Mouse (Mus musculus) heart, embryonic 12.5 days (tissue): Measurements from ENCODE around the gene Nfkbia. TPM values are rescaled to one million over a fixed set of nuclear protein-coding genes. Genes with fewer than 3 reads are reported as not detected.

ENCODE experiments used
- ATAC-seq: fragments of 200-750 bp; cut with Nextera tagmentation; 2 replicates; pipeline ENCODE4 v1.8.0; 2017; ENCODE audit warnings: moderate TSS enrichment, moderate library complexity; ENCODE audit not compliant: insufficient number of reproducible peaks, low FRiP score
- H3K27ac ChIP-seq: fragments of 300-500 bp; sonication (generic); 2 replicates; pipeline ENCODE4 v1.5.1; 2016; ENCODE audit warnings: mild to moderate bottlenecking, moderate library complexity; ENCODE audit not compliant: poor library complexity, severe bottlenecking
- H3K27me3 ChIP-seq: fragments of 300-500 bp; sonication (generic); replicated peaks from 2 replicates; pipeline ENCODE4 v1.6.1; 2016; ENCODE audit warnings: mild to moderate bottlenecking, moderate library complexity
- H3K36me3 ChIP-seq: fragments of 300-500 bp; sonication (generic); 2 replicates; pipeline ENCODE4 v1.6.1; 2016; ENCODE audit warnings: mild to moderate bottlenecking, moderate library complexity
- H3K4me1 ChIP-seq: fragments of 300-500 bp; sonication (generic); replicated peaks from 2 replicates; pipeline ENCODE4 v1.6.1; 2016; ENCODE audit warnings: mild to moderate bottlenecking
- H3K4me2 ChIP-seq: fragments of 300-500 bp; sonication (generic); 2 replicates; pipeline ENCODE4 v1.6.1; 2016; ENCODE audit warnings: mild to moderate bottlenecking, moderate library complexity
- H3K4me3 ChIP-seq: fragments of 300-500 bp; sonication (generic); 2 replicates; pipeline ENCODE4 v1.5.1; 2016; ENCODE audit warnings: mild to moderate bottlenecking
- H3K9ac ChIP-seq: fragments of 300-500 bp; sonication (generic); 2 replicates; pipeline ENCODE4 v1.6.1; 2016; ENCODE audit warnings: mild to moderate bottlenecking, moderate library complexity
- H3K9me3 ChIP-seq: fragments of 300-500 bp; sonication (generic); replicated peaks from 2 replicates; pipeline ENCODE4 v1.6.1; 2016; ENCODE audit warnings: mild to moderate bottlenecking, moderate library complexity
- WGBS: fragments of 180-500 bp; shearing (Covaris S2); methylation state at CpG from one replicate; pipeline ENCODE4 v1.1.7; 2016; 5-methylcytosine and 5-hydroxymethylcytosine counted together
- polyA plus RNA-seq: library from polyadenylated mRNA; unstranded; fragments of >200 nt; fragmentation: Nextera tagmentation; extraction: Ambion mirVana; gene quantifications from 2 replicates; pipeline ENCODE4 v1.2.1, GENCODE M21; 2016

Nfkbia gene
- polyA plus RNA-seq, result 38.8 and 45.0 TPM in 2 replicates

DNA sequence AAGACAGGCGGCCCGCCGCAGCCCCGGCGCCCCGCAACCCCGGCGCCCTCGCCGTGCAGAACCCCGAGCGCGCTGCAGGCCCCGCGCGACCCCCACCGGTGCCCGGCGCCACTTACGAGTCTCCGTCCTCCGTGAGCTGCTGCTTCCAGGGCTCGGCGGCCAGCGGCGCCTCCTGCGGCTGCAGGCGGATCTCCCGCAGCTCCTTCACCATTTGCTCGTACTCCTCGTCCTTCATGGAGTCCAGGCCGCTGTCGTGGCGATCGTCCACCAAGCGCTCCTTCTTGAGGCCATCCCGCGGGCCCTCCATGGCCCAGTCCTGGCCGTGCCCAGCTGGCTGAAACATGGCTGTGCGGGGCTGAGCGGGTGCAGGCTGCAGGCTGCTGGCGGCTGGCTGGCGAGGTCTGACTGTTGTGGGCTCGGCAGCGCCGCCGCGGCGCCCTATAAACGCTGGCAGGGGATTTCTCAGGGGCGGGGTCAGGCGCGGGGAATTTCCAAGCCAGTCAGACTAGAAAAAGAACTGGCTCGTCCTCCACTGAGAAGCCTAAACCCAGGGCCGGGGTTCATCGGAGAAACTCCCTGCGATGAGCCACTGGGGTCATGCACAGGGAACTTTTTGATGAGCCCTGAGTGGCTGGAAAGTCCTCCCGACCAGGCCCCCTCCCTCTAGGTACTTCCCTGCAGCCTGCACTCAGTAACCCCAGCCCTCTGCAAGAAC is at the start of gene Nfkbia:
TSS of gene Nfkbia (minus strand) at position 464 of the 715 bp plus-strand sequence.
- peaks cover 35% of the 10 kb centered on the region for H3K36me3 ChIP-seq
- peak; percentile 87 for ATAC-seq
- peaks cover 24% of the 10 kb centered on the region for H3K4me1 ChIP-seq
- H3K27me3 ChIP-seq, result no peaks in the 10 kb centered on the region
- no peaks in the 10 kb centered on the region for H3K9me3 ChIP-seq
- H3K27ac ChIP-seq, result peak within 1 kb of the TSS; percentile 100
- peak within 1 kb of the TSS; percentile 91 for H3K4me2 ChIP-seq
- peak within 1 kb of the TSS; percentile 96 for H3K4me3 ChIP-seq
- H3K9ac ChIP-seq, result peak within 1 kb of the TSS; percentile 99
- under 1% methylated on average over 55 of the region's 58 CpGs for WGBS

DNA sequence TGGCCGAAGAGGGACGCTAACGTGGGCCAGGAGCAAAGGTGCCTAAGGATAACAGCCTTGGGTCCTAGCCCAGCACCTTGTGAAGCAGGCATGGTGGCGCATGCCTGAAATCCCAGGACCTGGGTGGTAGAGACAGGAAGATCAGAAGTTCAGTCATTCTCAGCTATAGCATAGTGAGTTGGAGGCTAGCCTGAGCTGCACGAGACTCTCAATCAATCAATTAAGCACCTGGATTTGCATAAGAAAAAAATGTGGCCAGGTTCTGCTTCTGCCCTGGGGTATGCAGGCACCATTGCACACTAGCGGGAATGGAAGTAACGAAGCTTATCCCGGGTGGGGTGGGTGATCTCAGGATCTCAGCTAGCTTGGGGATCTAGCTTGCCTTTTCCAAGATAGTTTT is 46.7 kb upstream of the Nfkbia start:
- H3K36me3 ChIP-seq, result no peaks in the 10 kb centered on the region
- no peaks in the 10 kb centered on the region; the same call in 1 of the 2 replicates for H3K9me3 ChIP-seq
- no peak overlapping the region for H3K4me3 ChIP-seq
- no peak for ATAC-seq
- peaks cover 10% of the 10 kb centered on the region for H3K27me3 ChIP-seq
- H3K9ac ChIP-seq, result no peak overlapping the region
- no peaks in the 10 kb centered on the region for H3K4me1 ChIP-seq
- H3K27ac ChIP-seq, result no peak overlapping the region
- WGBS, result 64% methylated on average over 8 of the region's 8 CpGs
- no peak overlapping the region for H3K4me2 ChIP-seq

DNA sequence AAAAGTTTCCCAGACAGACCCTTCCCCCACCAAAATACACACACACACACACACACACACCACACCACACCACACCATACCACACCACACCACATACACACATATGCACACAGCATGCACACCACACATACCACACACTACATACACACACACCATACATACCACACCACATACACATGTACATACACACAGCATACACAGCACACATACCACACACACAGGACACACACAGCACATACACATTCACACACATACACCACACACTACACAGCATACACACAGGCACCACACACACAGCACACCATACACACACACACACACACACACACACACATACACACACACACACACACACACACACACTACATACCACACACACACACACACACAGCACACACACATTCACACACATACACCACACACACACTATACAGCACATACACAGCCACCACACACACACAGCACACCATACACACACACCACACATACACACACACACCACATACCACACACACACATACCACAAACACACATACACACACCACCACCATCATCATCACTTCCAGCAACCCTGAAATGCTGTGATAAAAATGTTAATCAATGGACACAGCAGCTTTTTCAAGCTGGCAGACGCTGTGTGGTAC is 46.0 kb upstream of the Nfkbia start:
- Histone ChIP-seq H3K9me3 (no peaks in the 10 kb centered on the region; the same call in 1 of the 2 replicates), H3K9ac (no peak overlapping the region), H3K27ac (no peak overlapping the region), H3K4me3 (no peak overlapping the region), H3K4me1 (no peaks in the 10 kb centered on the region), H3K36me3 (no peaks in the 10 kb centered on the region), H3K27me3 (peaks cover 10% of the 10 kb centered on the region), H3K4me2 (no peak overlapping the region)
- 82% methylated on average over 1 of the region's 1 CpGs for WGBS
- ATAC-seq, result peak; percentile 74

DNA sequence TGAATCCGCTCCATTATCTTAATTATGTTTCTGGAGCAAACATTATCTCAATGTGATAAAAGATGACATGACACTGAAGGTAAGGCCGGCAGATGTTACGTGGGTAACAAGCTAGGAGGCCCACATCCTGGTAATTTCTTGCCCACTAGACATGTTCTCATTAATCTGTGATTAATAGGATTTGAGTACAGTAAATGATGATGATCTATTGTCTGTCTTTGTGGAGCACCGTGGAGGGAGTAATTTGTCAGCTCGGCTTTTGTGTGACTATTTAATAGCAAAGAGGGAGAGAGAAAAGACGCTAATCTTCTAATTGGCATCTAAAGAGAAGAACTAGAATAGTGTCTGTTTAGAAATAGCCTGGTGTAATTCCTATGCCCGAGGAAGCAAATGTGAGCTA is 45.3 kb upstream of the Nfkbia start:
- H3K9ac ChIP-seq, result no peak overlapping the region
- no peak overlapping the region for H3K4me2 ChIP-seq
- no peaks in the 10 kb centered on the region; the same call in 1 of the 2 replicates for H3K9me3 ChIP-seq
- H3K27me3 ChIP-seq, result peaks cover 10% of the 10 kb centered on the region
- H3K4me1 ChIP-seq, result no peaks in the 10 kb centered on the region
- H3K36me3 ChIP-seq, result no peaks in the 10 kb centered on the region
- WGBS, result 68% methylated on average over 7 of the region's 7 CpGs
- H3K4me3 ChIP-seq, result no peak overlapping the region
- ATAC-seq, result no peak
- no peak overlapping the region for H3K27ac ChIP-seq

DNA sequence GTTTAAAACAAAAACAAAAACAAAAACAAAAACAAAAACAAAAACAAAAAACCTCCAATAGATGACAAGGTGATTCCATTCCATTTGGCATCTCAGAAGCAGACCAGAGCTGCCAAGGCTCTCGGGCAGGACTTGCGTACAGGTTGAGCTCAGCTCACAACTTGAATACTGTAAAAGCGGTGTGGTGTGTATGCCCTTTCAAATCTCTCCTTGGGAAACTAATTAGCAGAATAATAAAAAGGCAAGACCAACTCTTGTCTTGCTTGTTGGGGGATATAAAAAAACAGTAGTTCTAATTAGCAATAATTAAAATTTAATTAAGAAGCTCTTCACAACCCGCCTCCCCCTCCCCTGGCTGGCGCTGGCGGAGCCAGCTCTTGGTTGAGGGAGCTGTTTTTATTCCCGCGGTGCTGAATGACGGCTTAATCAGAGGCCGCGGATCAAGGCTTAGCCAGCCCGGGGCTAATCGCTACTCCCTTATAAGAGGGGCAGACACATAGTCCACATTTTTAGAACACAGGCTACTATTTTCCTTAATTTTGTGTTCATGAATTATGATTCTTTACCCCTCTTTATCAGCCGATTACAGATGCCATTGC is 44.2 kb upstream of the Nfkbia start:
- 8% methylated on average over 14 of the region's 14 CpGs for WGBS
- Histone ChIP-seq H3K27ac (no peak overlapping the region), H3K36me3 (no peaks in the 10 kb centered on the region), H3K9me3 (no peaks in the 10 kb centered on the region; the same call in 1 of the 2 replicates), H3K27me3 (peaks cover 10% of the 10 kb centered on the region), H3K4me3 (no peak overlapping the region), H3K9ac (no peak overlapping the region), H3K4me2 (no peak overlapping the region), H3K4me1 (no peaks in the 10 kb centered on the region)
- no peak for ATAC-seq

DNA sequence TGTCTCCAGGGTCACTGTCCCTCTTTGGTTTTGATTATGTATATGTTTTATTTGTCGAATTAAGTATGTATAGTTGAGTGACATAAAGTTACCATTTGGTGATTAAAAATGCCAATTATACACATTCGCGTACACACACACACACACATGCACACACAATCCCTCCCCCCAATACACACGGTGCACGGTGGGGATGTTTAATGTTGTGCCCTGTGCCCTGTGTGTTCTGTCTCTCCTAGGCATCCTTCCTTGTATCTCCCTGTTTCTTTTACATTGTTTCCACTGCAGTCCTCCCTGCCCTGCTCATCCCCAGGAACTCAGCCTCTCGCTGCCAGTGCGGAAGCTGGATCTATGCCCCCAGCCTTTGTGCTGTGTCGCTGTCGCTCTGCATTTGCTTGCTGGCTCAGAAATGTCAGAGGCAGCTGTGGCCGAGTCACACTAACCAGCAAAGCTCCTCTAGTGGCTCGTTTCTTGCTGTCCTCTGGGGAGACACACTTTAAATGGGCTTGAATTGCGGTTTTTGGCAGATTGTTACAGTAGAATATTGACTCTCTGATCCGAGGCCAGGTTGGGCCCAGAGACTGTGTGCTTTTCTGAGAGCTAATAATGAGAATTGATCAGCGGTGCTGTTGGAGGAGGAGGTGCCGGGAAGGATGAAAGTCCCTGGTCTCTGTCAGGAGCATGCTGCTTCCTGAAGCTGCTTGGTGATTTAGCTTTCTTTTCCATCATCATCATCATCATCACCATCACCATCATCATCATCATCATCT is 34.7 kb upstream of the Nfkbia start:
- no peaks in the 10 kb centered on the region for H3K27me3 ChIP-seq
- no peaks in the 10 kb centered on the region for H3K4me1 ChIP-seq
- no peaks in the 10 kb centered on the region for H3K9me3 ChIP-seq
- H3K36me3 ChIP-seq, result no peaks in the 10 kb centered on the region
- no peak overlapping the region for H3K4me3 ChIP-seq
- no peak overlapping the region for H3K9ac ChIP-seq
- WGBS, result 65% methylated on average over 15 of the region's 15 CpGs
- no peak overlapping the region for H3K4me2 ChIP-seq
- no peak for ATAC-seq
- no peak overlapping the region for H3K27ac ChIP-seq

DNA sequence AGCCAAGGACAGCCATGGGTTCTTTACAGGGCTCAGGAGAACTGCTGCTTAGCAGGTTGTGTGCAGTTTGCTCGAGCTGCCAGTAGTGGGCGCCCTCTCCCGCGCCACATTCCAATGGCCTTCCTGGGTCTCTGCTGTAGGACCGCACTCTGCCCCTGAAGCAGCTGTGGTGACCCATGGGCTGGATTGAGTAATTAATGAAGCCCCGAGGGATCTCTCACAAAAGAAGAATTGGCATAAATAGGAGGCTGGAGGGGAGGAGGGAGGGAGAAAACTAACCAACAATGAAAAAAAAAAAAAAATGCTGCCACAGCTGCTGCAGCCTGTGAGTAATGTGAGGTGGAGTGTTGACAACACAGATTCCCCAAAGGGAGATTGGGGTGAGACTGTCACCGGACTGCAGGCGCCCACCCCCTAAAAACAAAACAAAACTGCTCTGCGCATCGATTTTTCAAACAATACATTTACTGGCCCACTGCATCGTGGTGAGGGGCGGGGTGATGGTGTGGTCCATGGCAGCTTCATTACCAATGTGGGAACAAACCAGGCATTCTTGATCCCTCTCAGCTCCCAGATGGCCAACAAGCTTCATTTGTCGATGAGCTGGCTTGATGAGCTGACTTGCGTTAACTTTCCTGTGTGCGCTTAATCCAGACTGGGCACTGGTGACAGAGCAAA is 25.8 kb upstream of the Nfkbia start:
- Histone ChIP-seq H3K27me3 (no peaks in the 10 kb centered on the region), H3K4me2 (no peak overlapping the region), H3K36me3 (no peaks in the 10 kb centered on the region), H3K9me3 (no peaks in the 10 kb centered on the region), H3K4me1 (no peaks in the 10 kb centered on the region), H3K9ac (no peak overlapping the region), H3K4me3 (no peak overlapping the region), H3K27ac (no peak overlapping the region)
- ATAC-seq, result no peak
- 49% methylated on average over 15 of the region's 15 CpGs for WGBS

DNA sequence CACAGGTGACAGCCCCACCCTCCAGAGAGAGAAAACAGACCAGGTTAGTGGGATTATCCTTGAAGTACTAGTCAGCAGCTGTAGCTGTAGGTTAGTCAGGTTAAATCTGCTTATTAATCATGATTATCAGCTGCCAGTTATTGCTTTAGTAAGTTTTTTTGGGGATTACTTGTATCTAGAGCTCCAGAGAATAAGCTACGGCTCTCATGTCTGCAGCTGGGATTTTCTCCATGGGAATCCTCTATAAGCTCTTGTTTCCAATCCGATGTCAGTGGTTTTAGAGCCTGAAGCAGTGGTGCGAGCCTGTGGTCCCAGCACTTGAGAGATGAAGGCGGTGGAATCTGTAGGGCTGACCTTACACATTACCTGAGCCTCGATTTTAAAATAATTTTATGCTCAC is 16.4 kb upstream of the Nfkbia start:
- WGBS, result 81% methylated on average over 5 of the region's 5 CpGs

DNA sequence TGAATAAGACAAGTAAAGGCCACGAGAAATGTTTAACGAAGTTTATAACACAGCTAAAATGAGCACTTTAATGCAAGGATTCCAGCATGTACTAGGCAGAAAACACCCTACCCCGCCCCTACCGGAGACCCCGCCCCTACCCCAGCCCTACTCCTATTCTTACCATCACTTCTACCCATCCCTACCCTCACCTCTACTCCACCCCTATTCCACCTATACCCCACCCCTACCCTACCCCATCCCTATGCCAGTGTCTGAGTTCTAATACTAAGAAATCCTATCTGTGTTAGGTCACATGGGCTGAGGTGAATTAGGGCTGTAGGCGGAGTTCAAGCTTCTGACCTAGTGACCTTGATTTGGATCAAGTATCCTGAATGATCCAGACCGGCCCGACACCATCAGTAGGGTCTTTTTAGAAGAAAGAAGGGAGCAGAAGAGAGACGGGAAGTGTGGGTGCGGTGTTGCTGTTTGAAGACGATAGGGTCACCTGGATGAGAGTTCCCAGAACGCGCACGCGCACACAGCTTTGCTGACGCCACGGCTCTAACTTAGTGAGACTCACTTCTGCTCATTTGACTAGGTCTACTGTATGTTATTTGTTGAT is 15.0 kb upstream of the Nfkbia start:
- Histone ChIP-seq H3K27ac (no peak overlapping the region), H3K4me2 (no peak overlapping the region), H3K9ac (no peak overlapping the region), H3K27me3 (peaks cover 8% of the 10 kb centered on the region; the same call in 1 of the 2 replicates), H3K4me3 (no peak overlapping the region), H3K4me1 (0 out of 2 replicates have a peak, but pooled peaks cover 2% of the 10 kb centered on the region), H3K9me3 (0 out of 2 replicates have a peak, but pooled peaks cover 3% of the 10 kb centered on the region), H3K36me3 (no peaks in the 10 kb centered on the region)
- WGBS, result 84% methylated on average over 17 of the region's 17 CpGs
- ATAC-seq, result no peak

More for the DNA sequence above, 16.4 kb upstream of the Nfkbia start:
- Histone ChIP-seq H3K9ac (no peak overlapping the region), H3K27ac (no peak overlapping the region), H3K4me3 (no peak overlapping the region), H3K36me3 (no peaks in the 10 kb centered on the region), H3K4me1 (0 out of 2 replicates have a peak, but pooled peaks cover 2% of the 10 kb centered on the region), H3K9me3 (0 out of 2 replicates have a peak, but pooled peaks cover 3% of the 10 kb centered on the region), H3K27me3 (no peaks in the 10 kb centered on the region), H3K4me2 (no peak overlapping the region)
- ATAC-seq, result no peak

DNA sequence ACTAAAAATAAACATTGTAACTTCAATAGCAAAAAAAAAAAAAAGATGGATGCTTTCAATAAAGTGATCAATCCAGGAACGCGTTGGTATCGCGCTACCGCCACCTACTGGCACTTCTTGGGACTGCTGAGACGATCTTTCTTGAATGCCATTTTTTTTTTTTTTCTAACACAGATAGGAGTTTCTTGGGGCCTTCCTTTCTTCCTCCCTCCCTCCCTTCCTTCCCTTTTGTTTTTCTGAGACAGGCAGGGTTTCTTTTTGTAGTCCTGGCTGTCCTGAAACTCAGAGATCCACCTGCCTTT is 13.5 kb upstream of the Nfkbia start:
- under 1% methylated on average over 6 of the region's 6 CpGs for WGBS

More for the DNA sequence above, 13.5 kb upstream of the Nfkbia start:
- Histone ChIP-seq H3K4me2 (no peak overlapping the region), H3K4me3 (no peak overlapping the region), H3K9ac (no peak overlapping the region), H3K27ac (no peak overlapping the region), H3K27me3 (peaks cover 8% of the 10 kb centered on the region; the same call in 1 of the 2 replicates), H3K36me3 (no peaks in the 10 kb centered on the region), H3K4me1 (0 out of 2 replicates have a peak, but pooled peaks cover 2% of the 10 kb centered on the region), H3K9me3 (no peaks in the 10 kb centered on the region)
- ATAC-seq, result no peak
